Mouse (Mus musculus): ENCODE results near the gene Slc16a11. TPM values are rescaled to one million over a fixed set of nuclear protein-coding genes. Genes with fewer than 3 reads are reported as not detected.

Slc16a11 gene
- polyA plus RNA-seq, 1 experiment from 2014 or later = 3.0 TPM

MicroRNAs within 50 kb of the gene (microRNA counts, 519-probe panel; counts per million panel counts)
- microRNA mmu-miR-195 = not detected
- microRNA mmu-miR-497 = not detected

Small RNA genes lying within 50 kb of the gene (microRNA-seq; reads per million reads assigned to microRNA genes)
- gene Mir195a = 637 reads per million, percentile 74 among the genes with 10 or more reads in this experiment
- gene Mir497 = not detected
- gene Mir497b = not detected

Other genes with a start within 250 kb of the Slc16a11 start
- gene Cldn7, start 248.0 kb upstream of the Slc16a11 start, polyA plus RNA-seq (2014; fragmentation: Nextera tagmentation; extraction: Ambion mirVana) = 117 and 132 TPM in 2 replicates
- gene Ctdnep1, start 231.6 kb upstream of the Slc16a11 start, polyA plus RNA-seq (2014; fragmentation: Nextera tagmentation; extraction: Ambion mirVana) = 34.5 and 50.1 TPM in 2 replicates
- gene Elp5, start 230.2 kb upstream of the Slc16a11 start, polyA plus RNA-seq (2014; fragmentation: Nextera tagmentation; extraction: Ambion mirVana) = 117 and 141 TPM in 2 replicates
- 426 and 499 TPM in 2 replicates for gene Gabarap, start 221.6 kb upstream of the Slc16a11 start, polyA plus RNA-seq (2014; fragmentation: Nextera tagmentation; extraction: Ambion mirVana)
- gene Phf23, start 217.0 kb upstream of the Slc16a11 start, polyA plus RNA-seq (2014; fragmentation: Nextera tagmentation; extraction: Ambion mirVana) = 48.5 and 63.1 TPM in 2 replicates
- gene Dvl2, start 212.2 kb upstream of the Slc16a11 start, polyA plus RNA-seq (2014; fragmentation: Nextera tagmentation; extraction: Ambion mirVana) = 28.2 and 34.9 TPM in 2 replicates
- 41.1 and 58.4 TPM in 2 replicates for gene Acadvl, start 197.3 kb upstream of the Slc16a11 start, polyA plus RNA-seq (2014; fragmentation: Nextera tagmentation; extraction: Ambion mirVana)
- gene Dlg4, start 195.8 kb upstream of the Slc16a11 start, polyA plus RNA-seq (2014; fragmentation: Nextera tagmentation; extraction: Ambion mirVana) = 13.2 and 16.4 TPM in 2 replicates
- 2.0 and 2.4 TPM in 2 replicates for gene Asgr1, start 158.7 kb upstream of the Slc16a11 start, polyA plus RNA-seq (2014; fragmentation: Nextera tagmentation; extraction: Ambion mirVana)
- gene Asgr2, start 120.1 kb upstream of the Slc16a11 start, polyA plus RNA-seq (2014; fragmentation: Nextera tagmentation; extraction: Ambion mirVana) = not detected in 2 replicates
- gene Mgl2, start 82.4 kb upstream of the Slc16a11 start, polyA plus RNA-seq (2014; fragmentation: Nextera tagmentation; extraction: Ambion mirVana) = 0.60 TPM in 1 of 2 replicates, not detected in the other
- 0.57 and 0.74 TPM in 2 replicates for gene Clec10a, start 56.6 kb upstream of the Slc16a11 start, polyA plus RNA-seq (2014; fragmentation: Nextera tagmentation; extraction: Ambion mirVana)
- gene Slc16a13, start 8.3 kb downstream of the Slc16a11 start, polyA plus RNA-seq (2014; fragmentation: Nextera tagmentation; extraction: Ambion mirVana) = 8.4 and 14.2 TPM in 2 replicates
- gene Bcl6b, start 17.0 kb downstream of the Slc16a11 start, polyA plus RNA-seq (2014; fragmentation: Nextera tagmentation; extraction: Ambion mirVana) = 19.2 and 20.0 TPM in 2 replicates
- 180 and 243 TPM in 2 replicates for gene 0610010K14Rik, start 25.2 kb downstream of the Slc16a11 start, polyA plus RNA-seq (2014; fragmentation: Nextera tagmentation; extraction: Ambion mirVana)
- gene Gm21988, start 27.1 kb downstream of the Slc16a11 start, polyA plus RNA-seq (2014; fragmentation: Nextera tagmentation; extraction: Ambion mirVana) = 7.8 and 10.5 TPM in 2 replicates
- gene Rnasek, start 27.1 kb downstream of the Slc16a11 start, polyA plus RNA-seq (2014; fragmentation: Nextera tagmentation; extraction: Ambion mirVana) = 149 and 173 TPM in 2 replicates
- 3.3 and 3.6 TPM in 2 replicates for gene Alox12, start 42.6 kb downstream of the Slc16a11 start, polyA plus RNA-seq (2014; fragmentation: Nextera tagmentation; extraction: Ambion mirVana)
- gene Alox12e, start 109.9 kb downstream of the Slc16a11 start, polyA plus RNA-seq (2014; fragmentation: Nextera tagmentation; extraction: Ambion mirVana) = not detected in 2 replicates
- 0.69 and 1.5 TPM in 2 replicates for gene Alox15, start 139.3 kb downstream of the Slc16a11 start, polyA plus RNA-seq (2014; fragmentation: Nextera tagmentation; extraction: Ambion mirVana)
- 27.8 and 39.0 TPM in 2 replicates for gene Pelp1, start 197.3 kb downstream of the Slc16a11 start, polyA plus RNA-seq (2014; fragmentation: Nextera tagmentation; extraction: Ambion mirVana)
- 11.0 and 23.3 TPM in 2 replicates for gene Arrb2, start 219.9 kb downstream of the Slc16a11 start, polyA plus RNA-seq (2014; fragmentation: Nextera tagmentation; extraction: Ambion mirVana)
- 48.7 and 50.0 TPM in 2 replicates for gene Med11, start 239.2 kb downstream of the Slc16a11 start, polyA plus RNA-seq (2014; fragmentation: Nextera tagmentation; extraction: Ambion mirVana)
- gene Zmynd15, start 246.7 kb downstream of the Slc16a11 start, polyA plus RNA-seq (2014; fragmentation: Nextera tagmentation; extraction: Ambion mirVana) = 0.33 and 0.88 TPM in 2 replicates
- gene Cxcl16, start 247.2 kb downstream of the Slc16a11 start, polyA plus RNA-seq (2014; fragmentation: Nextera tagmentation; extraction: Ambion mirVana) = 5.2 and 6.0 TPM in 2 replicates